Mouse (Mus musculus) ES-E14 (cell line): ENCODE results near the gene Enpp1. TPM values are rescaled to one million over a fixed set of nuclear protein-coding genes. Genes with fewer than 3 reads are reported as not detected.

Source experiments
- DNase-seq: peaks from one replicate; pipeline ENCODE4 v3.0.0-alpha.2; 2013; ENCODE audit warnings: low read depth, low spot score
- H3K27ac ChIP-seq: 2 replicates; pipeline ENCODE4 v1.5.1; 2012; ENCODE audit warnings: low read depth, mild to moderate bottlenecking, low read length, moderate library complexity, mixed read lengths; ENCODE audit not compliant: poor library complexity, insufficient read depth, severe bottlenecking
- H3K36me3 ChIP-seq: 2 replicates; pipeline ENCODE4 v1.6.1; 2012; ENCODE audit warnings: mild to moderate bottlenecking, low read length, moderate library complexity, mixed read lengths; ENCODE audit not compliant: control insufficient read depth, poor library complexity, insufficient read depth, severe bottlenecking
- H3K4me1 ChIP-seq, 2 experiments: fragments of 150-350 bp in 1 of 2; sonication (generic) in 1 of 2; 2 replicates each; pipeline ENCODE4 v1.6.1; 2012; ENCODE audit warnings: low read length in 2 of 2, mild to moderate bottlenecking in 1 of 2, mixed read lengths in 1 of 2; ENCODE audit not compliant: control insufficient read depth in 2 of 2, insufficient read depth in 2 of 2, poor library complexity in 1 of 2
- H3K4me3 ChIP-seq, 2 experiments: fragments of 150-350 bp in 1 of 2; sonication (generic) in 1 of 2; 2 replicates each; pipeline ENCODE4 v1.5.1; 2012; ENCODE audit warnings: low read length in 2 of 2, low read depth in 1 of 2, mild to moderate bottlenecking in 1 of 2, mixed read lengths in 1 of 2; ENCODE audit not compliant: insufficient read depth in 1 of 2, poor library complexity in 1 of 2, severe bottlenecking in 1 of 2
- H3K9ac ChIP-seq: 2 replicates; pipeline ENCODE4 v1.6.1; 2012; ENCODE audit warnings: low read depth, mild to moderate bottlenecking, low read length, mixed read lengths; ENCODE audit not compliant: poor library complexity, insufficient read depth, severe bottlenecking
- H3K9me3 ChIP-seq: fragments of 150-350 bp; sonication (generic); 2 replicates; pipeline ENCODE4 v1.6.1; 2012; ENCODE audit warnings: low read depth, mild to moderate bottlenecking, low read length; ENCODE audit not compliant: control insufficient read depth, insufficient read depth
- CHD2 ChIP-seq: IDR thresholded peaks from 2 replicates; pipeline ENCODE4 v1.6.1; 2014; ENCODE audit warnings: mild to moderate bottlenecking, low read depth, low read length, inconsistent platforms
- HCFC1 ChIP-seq: IDR thresholded peaks from 2 replicates; pipeline ENCODE4 v1.6.1; 2012; ENCODE audit warnings: low read length, inconsistent platforms, borderline replicate concordance; ENCODE audit not compliant: insufficient read depth
- MAFK ChIP-seq: IDR thresholded peaks from 2 replicates; pipeline ENCODE4 v1.6.1; 2014; ENCODE audit warnings: mild to moderate bottlenecking, low read depth, low read length, inconsistent platforms; ENCODE audit not compliant: insufficient read depth
- ZC3H11A ChIP-seq: IDR thresholded peaks from 2 replicates; pipeline ENCODE4 v1.6.1; 2012; ENCODE audit warnings: low read depth, mild to moderate bottlenecking, inconsistent platforms, low read length, borderline replicate concordance
- ZNF384 ChIP-seq: IDR thresholded peaks from 2 replicates; pipeline ENCODE4 v1.6.1; 2012; ENCODE audit warnings: low read depth, low read length, inconsistent platforms
- in situ Hi-C, 2 experiments: fragments of 600-800 bp; cut with MboI; formaldehyde crosslinking; loops; one replicate each; pipeline ENCODE4 v1.15.1; 2025; ENCODE audit warnings: low sequenced_read_pairs in 2 of 2, inconsistent platforms in 1 of 2; ENCODE audit not compliant: unreplicated experiment in 2 of 2
- total RNA-seq: library from RNA; depleted of rRNA; stranded (reverse); fragments of 300-350 nt; gene quantifications from 2 replicates; pipeline ENCODE4 v1.2.3, GENCODE M21; 2012

Enpp1 gene
- total RNA-seq, 1 experiment = 0.62 TPM

GRCm38 (mm10) chr10:24597789-24598188, 114.2 kb downstream of the Enpp1 start:
- TF ChIP-seq CHD2 (no peak), HCFC1 (no peak), ZNF384 (no peak), MAFK (no peak), ZC3H11A (no peak)
- H3K4me3 ChIP-seq = no peak overlapping the region

GRCm38 (mm10) chr10:24596869-24597339, 115.1 kb downstream of the Enpp1 start:
- in situ Hi-C loops = no loop called here
- Histone ChIP-seq H3K4me1 (peaks cover 0 to 11% of the 10 kb centered on the region in 2 experiments; a peak in 3 of 4 replicates), H3K9me3 (no peaks in the 10 kb centered on the region), H3K27ac (no peak overlapping the region), H3K4me3 (peak overlapping the region; percentile 70 to 82; a peak in 3 of 4 replicates), H3K9ac (no peak overlapping the region), H3K36me3 (peaks cover 7% of the 10 kb centered on the region)
- no peak for TF ChIP-seq ZC3H11A
- TF ChIP-seq ZNF384 = no peak
- no peak for TF ChIP-seq CHD2
- TF ChIP-seq MAFK = no peak
- TF ChIP-seq HCFC1 = no peak
- DNase-seq = no peak

More at GRCm38 (mm10) chr10:24597789-24598188, 114.2 kb downstream of the Enpp1 start:
- Histone ChIP-seq H3K27ac (no peak overlapping the region), H3K36me3 (peaks cover 7% of the 10 kb centered on the region), H3K9me3 (no peaks in the 10 kb centered on the region), H3K9ac (no peak overlapping the region), H3K4me1 (peaks cover 0 to 11% of the 10 kb centered on the region in 2 experiments; a peak in 2 of 4 replicates)
- DNase-seq = no peak
- in situ Hi-C loops = no loop called here

- DNase-seq = no peak
- Histone ChIP-seq H3K36me3 (peaks cover 7% of the 10 kb centered on the region), H3K9me3 (no peaks in the 10 kb centered on the region), H3K4me3 (peak overlapping the region; percentile 70 to 82), H3K27ac (peak overlapping the region; percentile 73), H3K9ac (peak overlapping the region; percentile 73), H3K4me1 (peaks cover 3 to 11% of the 10 kb centered on the region in 2 experiments; a peak in 3 of 4 replicates)
- TF ChIP-seq ZC3H11A (no peak), ZNF384 (no peak), HCFC1 (no peak), CHD2 (no peak), MAFK (no peak)
- in situ Hi-C loops = no loop called here
Observed at GRCm38 (mm10) chr10:24596003-24596868, 115.7 kb downstream of the Enpp1 start.

GRCm38 (mm10) chr10:24595250-24596002, 116.5 kb downstream of the Enpp1 start, which contains the start of gene Ccn2:
Ccn2 (plus strand) TSS chr10:24595442.
- peak within 1 kb of the TSS; percentile 70 to 82 for H3K4me3 ChIP-seq
- H3K4me1 ChIP-seq = peaks cover 5 to 11% of the 10 kb centered on the region in 2 experiments; a peak in 3 of 4 replicates
- TF ChIP-seq HCFC1 (no peak; the same call in 1 of the 2 replicates), MAFK (peak; percentile 23; the same call in 1 of the 2 replicates), ZNF384 (peak; percentile 98), CHD2 (peak; percentile 70; the same call in 1 of the 2 replicates)
- in situ Hi-C loops = no loop called here
- H3K9me3 ChIP-seq = no peaks in the 10 kb centered on the region
- H3K9ac ChIP-seq = peak within 1 kb of the TSS; percentile 73
- H3K27ac ChIP-seq = peak within 1 kb of the TSS; percentile 73
- H3K36me3 ChIP-seq = peaks cover 7% of the 10 kb centered on the region
- peak; percentile 93 for DNase-seq
